Mouse (Mus musculus) left cerebral cortex, postnatal 25 days (tissue): ENCODE data around the gene Smc4. TPM values are rescaled to one million over a fixed set of nuclear protein-coding genes. Genes with fewer than 3 reads are reported as not detected.
A peak's percentile ranks its signal among the peaks of the same experiment; 100 is the strongest.

Source experiments
- DNase-seq, 2 experiments: peaks; one replicate each; pipeline ENCODE4 v3.0.0; 2022; ENCODE audit warnings: low spot score in 2 of 2, mixed read lengths in 1 of 2
- intact Hi-C: fragments of 180-260 bp; cut with DNase I; formaldehyde crosslinking; loops from one replicate; pipeline ENCODE4 v1.15.1; 2025
- total RNA-seq, 2 experiments: library from RNA; stranded (reverse); gene quantifications; 2 replicates each; pipeline ENCODE4 v1.2.3; 2021

The Smc4 gene
- 1 to 10 TPM; 5.3 to 5.6 TPM for total RNA-seq

DNA sequence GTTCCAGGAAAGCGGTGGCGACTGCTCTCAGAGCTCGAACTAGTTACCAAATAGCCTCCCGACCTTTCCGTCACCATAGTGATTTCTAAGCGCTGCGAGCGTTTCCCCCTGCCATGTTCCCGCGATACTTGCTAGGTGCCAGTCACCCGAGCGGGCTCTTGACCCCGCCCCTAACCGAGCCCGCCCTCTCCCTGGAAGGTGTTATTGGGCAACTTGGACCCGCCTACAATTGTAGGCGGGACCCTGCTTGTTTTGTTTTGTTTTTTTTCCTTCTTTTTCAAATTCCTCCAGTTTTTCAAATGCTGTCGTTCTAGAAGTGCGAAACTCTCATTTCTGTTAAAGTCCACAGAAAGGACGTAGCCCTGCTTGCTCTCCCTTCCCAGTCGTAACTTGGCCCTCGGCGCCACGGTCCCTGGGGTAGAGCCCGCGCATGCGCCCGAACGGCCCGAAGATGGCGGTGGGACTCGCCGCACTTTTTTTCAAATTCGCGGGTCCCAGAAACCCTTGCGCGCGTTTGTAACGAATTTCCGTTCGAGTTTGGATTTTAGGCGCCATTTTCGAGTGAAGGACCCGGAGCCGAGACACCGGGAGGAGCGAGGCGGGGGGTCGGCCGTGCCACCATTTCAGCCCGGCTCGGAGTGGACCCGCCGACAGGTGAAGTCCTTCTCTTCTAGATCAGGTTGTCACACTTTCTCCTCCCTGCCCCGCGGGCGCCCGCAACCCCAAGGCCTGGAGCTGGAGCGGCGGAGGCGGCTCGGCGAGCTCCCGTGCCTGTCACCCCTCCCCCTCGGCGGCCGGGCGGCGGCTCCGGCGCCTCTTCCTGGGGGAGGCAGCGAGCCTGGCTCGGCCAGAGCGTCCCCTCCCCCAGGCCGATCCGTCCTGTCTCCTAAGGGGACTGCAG is at the start of gene Smc4, which contains the start of gene Ift80:
TSS of gene Smc4 (plus strand) at position 302 of the 901 bp plus-strand sequence.
TSS of gene Ift80 (minus strand) at position 134 of the 901 bp plus-strand sequence.
- DNase-seq = peak; percentile 94 to 96
- intact Hi-C loops = loop anchor here (2.0 kb wide), 1 partner anchor 40 kb away; the partner anchor contains the start of gene Trim59

DNA sequence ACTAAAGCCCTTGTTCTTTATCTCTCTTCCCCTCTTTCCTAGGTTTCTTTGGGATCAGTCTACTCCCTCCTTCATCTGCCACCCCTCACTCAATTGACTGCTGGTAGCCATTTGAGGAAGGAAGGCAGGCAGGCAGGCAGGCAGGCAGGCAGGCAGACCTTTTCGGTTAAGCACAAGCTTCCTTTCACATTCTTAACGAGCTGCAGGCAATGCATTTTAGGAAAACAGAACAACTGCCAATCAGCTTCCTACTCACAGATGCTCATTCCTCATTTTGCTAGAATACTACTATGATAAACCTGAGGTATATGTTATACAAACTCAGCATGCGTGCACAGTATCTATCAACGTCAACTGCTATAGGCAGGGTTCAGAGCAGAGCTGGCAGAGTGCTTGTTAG is 48.1 kb upstream of the Smc4 start:
- DNase-seq = peak in 1 of 2 experiments; percentile 77

DNA sequence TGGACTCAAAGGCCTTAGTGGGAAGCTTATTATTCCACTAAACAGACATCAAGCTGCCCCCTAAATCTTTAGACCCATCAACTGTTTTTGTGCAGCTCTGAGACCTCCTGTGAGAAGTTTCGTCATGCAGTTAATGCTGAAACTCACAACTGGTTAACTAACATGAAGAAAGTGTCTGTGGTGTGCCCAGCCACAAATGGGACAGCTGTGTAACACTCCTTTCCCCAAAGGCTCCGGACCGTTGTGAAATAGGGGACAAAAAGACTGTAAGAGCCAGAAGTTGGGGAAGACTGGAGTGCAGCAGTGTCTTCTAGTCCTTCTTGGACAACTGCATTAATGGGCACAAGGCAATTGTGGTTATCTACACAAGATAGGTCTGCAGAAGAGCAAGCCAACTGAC is 47.1 kb upstream of the Smc4 start:
- intact Hi-C loops = loop anchor here (10.0 kb wide), 2 partner anchors 243 to 313 kb away; no protein-coding TSS in a partner anchor
- DNase-seq = no peak

More for the DNA sequence above, 48.1 kb upstream of the Smc4 start:
- intact Hi-C loops = loop anchor here (10.0 kb wide), 2 partner anchors 242 to 312 kb away; no protein-coding TSS in a partner anchor

DNA sequence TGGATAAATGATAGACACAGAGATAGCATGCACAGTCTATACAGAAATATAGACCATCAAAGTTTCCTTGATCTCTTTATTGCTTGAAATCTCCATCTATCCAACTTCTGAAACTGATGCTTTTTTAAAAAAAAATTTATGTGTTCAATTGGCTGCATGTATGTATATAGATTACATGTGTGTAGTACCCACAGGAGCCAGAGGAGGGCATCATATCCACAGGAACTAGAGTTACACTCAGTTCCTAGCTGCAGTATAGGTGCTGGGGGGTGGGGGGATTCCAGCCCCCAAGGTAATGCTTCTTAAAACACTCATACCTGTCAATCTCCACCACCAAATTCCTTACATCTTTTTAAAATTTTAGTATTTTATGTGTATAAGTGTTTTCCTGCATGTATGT is 39.9 kb upstream of the Smc4 start:
- no peak for DNase-seq
- intact Hi-C loops = no loop called here

DNA sequence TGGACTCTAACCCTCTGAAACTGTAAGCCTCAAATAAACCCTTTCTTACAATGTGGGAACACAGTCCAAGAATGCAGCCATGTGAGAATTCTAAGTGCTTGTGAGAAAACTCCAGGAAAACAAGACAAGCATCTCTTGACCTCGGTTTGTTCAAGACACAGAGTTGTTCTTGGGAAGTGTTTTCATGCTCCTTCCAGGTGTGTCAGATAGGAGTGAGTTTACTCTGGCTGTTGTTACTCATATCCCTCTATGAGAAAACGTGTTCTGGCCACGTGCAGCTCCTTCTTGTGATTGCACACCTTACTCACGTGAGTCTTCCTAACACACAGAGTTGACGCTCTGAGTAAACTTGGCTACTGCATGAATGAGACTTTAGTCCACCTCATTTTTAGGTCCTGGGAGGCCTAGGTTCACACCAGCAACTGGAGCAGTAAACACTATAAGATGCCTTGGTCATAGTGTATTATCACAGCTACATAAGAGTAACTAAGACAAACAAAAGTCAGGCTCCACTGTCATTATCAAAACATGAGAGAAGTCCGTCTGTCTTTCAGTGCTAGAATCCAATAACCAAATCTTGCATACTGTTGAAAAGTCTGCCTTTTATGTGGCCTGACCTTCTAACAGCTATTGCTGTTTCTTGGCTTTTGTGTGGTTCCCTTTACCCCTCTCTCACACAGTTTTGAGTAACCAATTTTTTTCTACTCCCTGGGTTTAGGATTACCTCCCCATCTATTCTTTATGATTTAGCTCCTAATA is 37.8 kb upstream of the Smc4 start:
- intact Hi-C loops = no loop called here
- no peak for DNase-seq

DNA sequence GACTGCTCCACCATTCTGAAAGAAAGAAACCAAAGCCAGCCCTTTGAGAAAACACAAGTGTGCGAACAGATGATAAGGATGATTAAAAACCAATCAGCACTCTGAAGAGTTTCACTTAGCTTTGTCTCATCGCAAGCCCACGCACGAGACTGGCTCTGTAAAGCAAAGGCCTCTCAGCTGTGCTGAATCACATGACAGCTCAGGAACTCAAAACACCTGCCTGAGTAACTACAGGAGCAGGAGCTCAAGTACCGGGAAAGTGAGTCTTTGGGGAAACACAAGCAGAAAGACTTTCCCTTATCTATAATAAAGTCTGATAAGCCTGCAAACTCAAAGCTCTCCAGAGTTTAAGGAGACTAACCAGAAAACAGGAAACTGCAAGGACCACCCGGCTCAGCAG is 37.1 kb upstream of the Smc4 start:
- intact Hi-C loops = no loop called here
- no peak for DNase-seq

DNA sequence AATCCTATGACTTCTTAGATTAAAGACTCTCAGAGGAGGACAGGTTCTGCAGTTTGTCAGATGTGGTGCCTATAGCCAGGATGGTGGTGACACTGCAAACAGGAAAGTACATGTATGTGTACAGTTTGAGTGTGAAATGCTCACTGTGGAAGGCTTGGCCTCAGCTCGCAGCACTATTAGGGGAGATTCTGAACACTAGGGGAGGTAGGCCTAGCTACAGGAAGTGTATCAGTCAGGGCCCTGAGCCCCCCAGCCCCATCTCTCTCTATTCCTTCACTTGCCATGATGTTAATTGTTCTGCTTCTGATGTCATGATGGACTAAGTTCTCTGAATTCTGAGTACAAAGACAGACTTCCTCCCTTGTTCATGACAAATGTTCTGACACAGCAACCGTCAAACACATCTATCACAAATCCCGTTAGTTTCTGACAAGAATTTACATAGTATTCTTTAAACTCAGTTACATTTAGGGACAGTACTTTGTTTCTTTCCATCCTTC is 35.4 kb upstream of the Smc4 start:
- DNase-seq = no peak
- intact Hi-C loops = no loop called here

DNA sequence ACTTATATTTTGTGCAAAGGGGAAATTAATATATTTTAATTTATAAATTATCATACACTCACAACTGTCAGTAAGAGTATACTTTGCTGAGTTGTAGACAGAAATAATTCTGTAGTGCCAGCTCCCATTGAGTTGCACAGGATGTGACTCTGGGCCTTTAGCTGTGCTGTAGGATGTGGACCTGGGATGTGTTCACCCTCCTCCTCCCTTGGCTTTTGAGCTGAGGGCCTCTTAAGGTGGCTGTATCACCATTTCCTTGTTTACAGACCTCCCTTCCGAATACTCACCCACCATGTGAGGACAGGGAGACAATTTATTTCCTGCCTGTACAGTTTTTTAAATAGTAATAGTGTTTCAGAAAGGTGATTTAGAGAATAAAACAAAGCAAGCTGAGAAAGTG is 31.0 kb upstream of the Smc4 start:
- DNase-seq = no peak
- intact Hi-C loops = no loop called here

DNA sequence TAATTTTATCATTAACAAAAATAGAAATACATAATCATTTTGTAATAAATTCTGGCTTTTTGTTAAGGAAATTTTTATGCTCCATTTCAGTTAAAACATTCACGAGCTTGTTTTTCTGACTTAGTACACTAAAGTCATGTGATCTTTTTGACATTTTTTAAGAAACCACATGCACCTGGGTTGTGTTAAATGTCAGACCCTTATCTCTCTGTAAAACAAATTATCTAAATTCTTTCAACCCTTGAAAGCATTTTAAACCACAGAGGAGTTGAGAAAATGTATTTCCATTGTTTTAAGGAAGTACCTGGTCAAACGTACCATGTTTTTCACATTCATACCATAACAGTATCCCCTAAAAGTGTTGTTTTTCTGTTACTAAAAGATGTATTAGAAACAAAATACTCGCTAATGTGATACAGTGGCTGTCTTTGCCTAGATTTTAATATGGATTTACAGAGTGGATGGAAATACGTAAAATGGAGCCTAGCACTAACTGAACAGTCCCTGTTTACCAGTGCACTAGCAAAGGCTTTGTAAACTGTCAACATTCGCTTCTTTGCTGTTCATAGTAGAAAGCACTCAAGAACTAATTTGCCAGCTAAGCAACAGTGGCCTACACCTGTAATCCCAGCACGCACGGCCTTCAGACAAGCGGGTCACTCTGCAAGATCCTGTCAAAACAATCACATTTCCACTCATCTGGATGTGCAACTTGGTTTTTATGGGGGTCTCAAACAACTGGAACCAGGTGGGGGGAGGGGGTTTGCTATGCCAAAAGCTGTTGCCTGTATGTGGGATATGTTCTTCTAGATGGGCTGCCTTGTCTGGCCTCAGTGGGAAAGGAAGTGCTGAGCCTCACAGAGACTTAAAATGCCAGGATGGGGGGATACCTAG is 29.7 kb upstream of the Smc4 start:
- intact Hi-C loops = no loop called here
- DNase-seq = no peak

DNA sequence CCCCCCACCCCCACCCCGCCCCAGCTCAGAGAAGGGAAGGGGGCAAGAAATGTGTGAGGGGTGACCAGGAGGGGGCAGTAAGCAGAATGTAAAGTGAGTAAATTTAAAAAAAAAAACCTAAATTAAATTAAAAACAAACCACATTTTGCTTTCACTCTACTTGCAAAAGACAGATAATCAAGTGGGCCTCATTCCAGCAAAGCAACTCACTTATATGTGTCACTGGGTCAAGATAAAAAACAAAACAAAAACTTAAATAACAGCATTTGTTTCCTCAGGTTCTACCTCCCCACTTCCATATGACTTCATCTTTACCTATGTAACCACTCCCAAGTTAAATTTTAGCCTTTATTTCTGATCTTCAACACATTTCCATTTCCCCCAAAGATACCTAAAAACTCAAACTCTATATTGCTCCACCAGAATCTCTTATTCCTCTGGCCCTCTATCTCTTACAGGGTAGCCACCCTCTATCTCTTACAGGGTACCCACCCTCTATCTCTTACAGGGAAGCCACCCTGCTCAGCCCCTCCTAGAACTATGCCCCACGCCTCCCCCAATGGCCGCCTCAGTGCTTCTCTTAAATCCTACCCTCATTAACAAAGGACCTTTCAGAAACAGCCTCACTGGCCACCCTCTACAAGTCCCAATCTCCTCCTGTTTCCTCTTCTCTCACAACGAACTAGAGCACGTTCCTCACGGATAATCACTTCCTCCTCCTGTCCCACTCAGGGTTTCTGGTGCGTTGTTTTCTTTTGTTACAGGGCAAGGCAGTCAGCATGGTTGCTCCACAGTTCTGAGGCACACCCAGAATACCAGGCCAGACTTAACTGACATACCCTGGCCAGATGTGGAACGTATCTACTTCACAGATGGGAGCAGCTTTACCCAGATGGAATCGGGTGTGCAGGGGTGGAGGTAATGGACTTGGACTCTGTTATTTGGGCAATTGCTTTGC is 28.7 kb upstream of the Smc4 start:
- DNase-seq = no peak
- intact Hi-C loops = no loop called here

DNA sequence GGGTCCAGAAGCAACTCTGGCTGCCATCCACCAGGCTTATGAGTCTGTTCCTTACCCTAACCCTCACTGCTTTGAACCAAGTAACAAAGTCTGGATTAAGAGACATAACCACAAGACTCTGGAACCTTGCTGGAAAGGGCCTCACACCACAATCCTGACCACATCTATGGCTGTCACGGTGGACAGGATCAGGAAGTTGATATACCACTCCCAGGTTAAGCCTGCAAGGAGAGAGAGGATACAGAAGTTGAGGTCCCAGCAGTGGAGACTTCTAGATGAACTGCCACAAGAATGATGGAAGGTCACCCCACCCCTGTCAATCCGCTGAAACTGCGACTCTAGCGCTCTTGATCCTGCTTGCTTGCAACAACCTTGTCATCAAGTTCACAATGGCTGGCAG is 26.8 kb upstream of the Smc4 start:
- intact Hi-C loops = no loop called here
- DNase-seq = no peak

DNA sequence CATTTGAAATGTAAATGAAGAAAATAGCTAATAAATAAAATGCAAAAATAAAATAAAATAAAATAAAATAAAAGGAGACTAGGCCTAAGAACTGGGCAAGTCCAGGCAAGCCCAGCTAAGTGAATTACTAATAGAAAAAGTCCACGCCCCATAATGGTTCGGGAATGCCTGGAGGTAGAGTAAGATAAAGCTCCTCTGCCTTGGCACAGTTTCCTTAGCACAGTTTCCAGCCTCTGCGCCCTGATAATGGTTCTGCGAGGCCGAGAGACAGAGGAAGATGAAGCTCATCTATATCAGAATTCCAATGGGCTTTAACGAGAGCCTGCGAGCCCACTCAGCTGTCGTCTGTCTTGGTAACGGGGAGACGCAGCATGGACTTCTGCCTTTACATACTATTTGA is 25.4 kb upstream of the Smc4 start:
- intact Hi-C loops = no loop called here

DNA sequence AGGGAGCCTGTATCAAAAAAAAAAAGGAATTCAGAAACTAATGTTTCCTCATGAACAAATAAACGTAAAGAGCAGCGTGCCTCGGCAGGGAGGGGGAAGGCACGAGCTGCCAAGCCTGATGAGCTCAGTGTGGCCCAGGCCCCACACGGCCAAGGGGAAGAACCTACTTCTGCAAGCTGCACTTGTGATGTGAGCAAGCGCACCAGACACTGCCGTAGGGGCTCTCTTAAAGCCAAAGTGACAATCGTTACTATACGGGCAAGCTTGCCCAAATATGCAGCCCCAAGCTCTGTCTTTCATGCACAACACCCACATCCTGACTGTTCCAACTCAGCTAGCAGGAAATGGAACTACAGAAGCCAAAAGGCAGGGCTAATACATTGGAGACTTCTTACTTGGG is 23.6 kb upstream of the Smc4 start:
- DNase-seq = no peak
- intact Hi-C loops = no loop called here

More for the DNA sequence above, 25.4 kb upstream of the Smc4 start:
- no peak for DNase-seq

DNA sequence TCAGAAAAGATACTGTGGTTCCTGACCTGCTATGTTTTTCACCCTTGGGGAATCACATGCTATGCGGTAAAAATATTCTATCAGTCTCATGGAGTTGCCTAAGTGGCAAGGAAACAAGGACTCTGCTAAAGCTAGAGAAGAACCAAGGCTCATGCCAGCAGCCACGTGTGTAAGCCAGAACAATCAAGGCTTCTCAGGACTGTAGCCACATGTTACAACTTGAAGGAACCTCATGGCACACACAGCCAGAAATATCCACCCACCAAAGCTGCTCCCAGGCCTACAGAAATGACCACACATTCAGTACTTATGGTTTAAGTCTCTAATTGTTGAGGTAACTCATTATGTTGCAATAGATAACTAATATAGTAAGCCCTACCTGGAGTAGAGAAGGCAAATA is 18.0 kb upstream of the Smc4 start:
- intact Hi-C loops = no loop called here
- DNase-seq = no peak

DNA sequence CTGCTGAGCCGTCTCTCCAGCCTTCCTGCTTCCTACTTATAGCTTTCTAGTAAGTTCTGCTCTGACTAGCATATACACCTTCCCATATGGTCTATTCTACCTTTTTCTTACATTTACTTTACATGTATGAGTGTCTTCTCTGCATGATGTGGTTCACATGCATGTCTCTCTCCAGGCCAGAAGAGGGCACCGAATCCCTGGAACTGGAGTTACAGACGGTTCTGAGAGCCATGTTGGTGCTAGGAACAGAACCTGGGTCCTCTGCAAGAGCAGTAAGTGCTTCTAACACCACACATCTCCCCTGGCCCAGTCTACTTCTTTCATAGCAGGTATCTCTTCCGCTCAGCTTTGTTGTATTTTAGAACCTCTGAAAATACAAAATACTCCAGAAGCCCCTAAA is 1.8 kb upstream of the Smc4 start:
- DNase-seq = no peak
- intact Hi-C loops = no loop called here

DNA sequence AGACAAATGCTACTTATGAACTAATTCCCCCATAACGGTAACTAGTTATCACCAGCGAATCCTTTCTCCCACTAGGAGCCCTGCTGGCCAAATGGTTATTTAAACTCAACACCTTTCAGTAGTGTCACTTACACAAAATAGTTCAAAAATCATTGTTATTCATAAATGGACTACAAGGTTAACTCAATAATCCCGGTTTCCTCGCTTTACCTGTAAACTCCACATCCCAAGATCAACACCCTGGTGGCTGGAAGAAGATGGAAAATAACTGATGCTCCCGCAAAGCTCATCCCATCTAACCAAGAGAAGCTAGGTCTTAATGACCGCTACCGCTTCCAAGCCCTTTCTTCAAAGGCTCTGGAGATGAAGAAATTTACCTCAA is 492 bp upstream of the Smc4 start:
- DNase-seq = no peak

DNA sequence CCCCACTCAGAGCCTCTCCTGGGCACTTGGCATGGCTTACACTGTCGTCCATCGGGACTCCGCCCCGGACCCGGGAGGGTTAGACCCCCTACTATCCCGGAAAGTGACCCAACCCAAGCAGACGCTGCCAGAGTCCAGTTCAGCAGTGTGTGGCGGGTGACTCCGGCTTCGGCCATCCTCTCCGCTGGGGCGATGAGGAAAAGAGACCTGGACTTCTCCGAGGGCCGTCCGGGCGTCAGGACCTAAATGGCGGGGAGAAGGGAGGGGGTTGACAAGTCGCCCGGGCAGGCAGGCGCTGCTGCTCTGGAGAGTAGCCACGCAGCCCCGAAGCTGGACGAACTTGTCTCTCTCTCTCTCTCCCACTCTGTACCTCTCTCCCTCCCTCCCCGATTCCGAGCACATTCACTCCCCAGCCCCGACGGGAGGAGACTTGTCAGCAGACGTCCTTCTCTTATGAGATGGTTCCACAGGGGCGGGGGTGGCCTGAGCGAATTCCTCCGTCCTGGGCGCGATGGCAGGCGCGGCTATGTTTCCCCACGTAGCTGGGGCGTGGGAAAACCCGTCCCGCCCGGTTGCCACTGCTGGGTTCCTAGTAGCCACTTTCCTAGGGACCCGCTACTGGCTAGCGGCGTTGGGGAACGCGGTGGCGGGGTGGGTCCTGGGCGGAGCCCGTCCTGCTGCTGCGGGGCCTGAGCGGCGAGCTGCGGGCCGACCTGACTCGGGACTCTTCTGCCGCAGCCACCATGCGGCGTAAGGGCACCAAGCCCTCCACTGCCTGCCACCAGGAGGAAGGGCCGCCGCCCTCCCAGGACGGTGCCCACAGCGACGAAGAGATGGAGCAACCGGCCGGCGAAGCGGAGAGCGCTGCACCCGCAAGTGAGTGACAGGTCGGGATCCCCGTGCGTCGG is 1.1 kb downstream of the Smc4 start:
- intact Hi-C loops = loop anchor here (2.0 kb wide), 1 partner anchor 39 kb away; the partner anchor contains the start of gene Trim59
- peak; percentile 4 to 14 for DNase-seq

More for the DNA sequence above, 492 bp upstream of the Smc4 start:
- intact Hi-C loops = loop anchor here (2.0 kb wide), 1 partner anchor 41 kb away; the partner anchor contains the start of gene Trim59
